Mouse (Mus musculus) E14TG2a.4 (cell line): ENCODE data around the gene Gm20814.
"Not testable (repeated sequence)": the region's sequence is repeated elsewhere in the genome, so short reads cannot be mapped to it uniquely, and the experiment has no call there.

Experiments
- H3K27me3 ChIP-seq: 2 replicates; pipeline ENCODE4 v1.6.1; 2014; ENCODE audit warnings: low read length, control low read depth; ENCODE audit not compliant: insufficient read depth
- H3K36me3 ChIP-seq: 2 replicates; pipeline ENCODE4 v1.6.1; 2014; ENCODE audit warnings: low read length, control low read depth; ENCODE audit not compliant: insufficient read depth
- H3K4me1 ChIP-seq: replicated peaks from 2 replicates; pipeline ENCODE4 v1.6.1; 2014; ENCODE audit warnings: low read depth, low read length, control low read depth
- H3K4me3 ChIP-seq: replicated peaks from 2 replicates; pipeline ENCODE4 v1.5.1; 2014; ENCODE audit warnings: mild to moderate bottlenecking, low read length
- H3K9me3 ChIP-seq: 2 replicates; pipeline ENCODE4 v1.6.1; 2014; ENCODE audit warnings: low read length, control low read depth

Gm20814 gene

DNA sequence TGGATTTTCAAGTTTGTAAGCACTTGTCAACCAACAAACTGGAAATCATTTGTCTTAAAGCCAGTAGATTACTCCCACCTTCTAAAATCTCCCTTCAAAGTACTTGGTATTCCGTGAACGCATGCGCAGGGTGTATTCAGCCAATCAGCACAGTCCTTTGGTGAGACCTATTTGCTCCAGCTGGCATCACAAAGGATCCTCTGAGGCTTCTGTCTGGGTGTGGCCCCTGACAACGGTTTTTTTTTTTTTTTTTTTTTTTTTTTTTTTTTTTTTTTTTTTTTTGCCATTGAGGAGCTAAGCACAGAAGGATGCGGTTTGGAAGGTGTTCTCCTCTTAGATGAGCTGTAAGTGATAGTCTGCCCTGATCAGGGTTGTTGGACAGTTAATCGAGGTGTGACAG, at the start of gene Gm20814:
Gene Gm20814 (plus strand): TSS at position 301 of the 400 bp plus-strand sequence.
- H3K4me3 ChIP-seq, H3K9me3 ChIP-seq, H3K36me3 ChIP-seq, H3K27me3 ChIP-seq, H3K4me1 ChIP-seq: not testable (repeated sequence)
